Mouse (Mus musculus): ENCODE results near the gene Il11ra1. TPM values are rescaled to one million over a fixed set of nuclear protein-coding genes. Genes with fewer than 3 reads are reported as not detected.
"Not testable (repeated sequence)": the region's sequence is repeated elsewhere in the genome, so short reads cannot be mapped to it uniquely, and the experiment has no call there.

Il11ra1 gene
- total RNA-seq, 2 experiments from 2014 or later = 23.2 to 24.5 TPM

DNA sequence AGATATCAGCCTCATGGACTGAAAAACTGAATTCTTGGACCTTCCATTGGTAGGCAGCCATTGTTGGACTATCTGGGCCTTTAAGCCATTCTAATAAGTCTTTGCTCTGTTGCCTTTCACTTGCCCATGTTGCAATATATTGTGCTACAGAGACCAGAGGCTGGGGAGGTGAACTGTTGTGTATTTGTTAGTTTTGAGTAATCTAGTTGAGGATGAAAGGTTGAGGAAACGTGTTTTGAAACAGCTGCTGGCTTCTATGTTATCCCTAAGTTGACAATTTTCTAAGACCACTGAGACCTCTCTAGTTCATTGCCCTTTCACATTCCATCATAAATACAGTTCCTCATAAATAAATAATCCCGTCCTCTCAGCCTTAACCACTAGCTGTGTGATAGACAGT, 44.3 kb downstream of the Il11ra1 start:
- no peak for DNase-seq (ENCODE audit: low spot score in 2 of 2)

- no peak for DNase-seq (ENCODE audit: low spot score in 2 of 2)
These were observed 45.2 kb downstream of the Il11ra1 start for GRCm38 (mm10) chr4:41745021-41745420.

- DNase-seq (ENCODE audit: low spot score in 2 of 2) = no peak
These were observed 55.1 kb downstream of the Il11ra1 start, which contains the start of gene Galt for GRCm38 (mm10) chr4:41754797-41755337. Gene Galt (plus strand): TSS chr4:41755228.

DNA sequence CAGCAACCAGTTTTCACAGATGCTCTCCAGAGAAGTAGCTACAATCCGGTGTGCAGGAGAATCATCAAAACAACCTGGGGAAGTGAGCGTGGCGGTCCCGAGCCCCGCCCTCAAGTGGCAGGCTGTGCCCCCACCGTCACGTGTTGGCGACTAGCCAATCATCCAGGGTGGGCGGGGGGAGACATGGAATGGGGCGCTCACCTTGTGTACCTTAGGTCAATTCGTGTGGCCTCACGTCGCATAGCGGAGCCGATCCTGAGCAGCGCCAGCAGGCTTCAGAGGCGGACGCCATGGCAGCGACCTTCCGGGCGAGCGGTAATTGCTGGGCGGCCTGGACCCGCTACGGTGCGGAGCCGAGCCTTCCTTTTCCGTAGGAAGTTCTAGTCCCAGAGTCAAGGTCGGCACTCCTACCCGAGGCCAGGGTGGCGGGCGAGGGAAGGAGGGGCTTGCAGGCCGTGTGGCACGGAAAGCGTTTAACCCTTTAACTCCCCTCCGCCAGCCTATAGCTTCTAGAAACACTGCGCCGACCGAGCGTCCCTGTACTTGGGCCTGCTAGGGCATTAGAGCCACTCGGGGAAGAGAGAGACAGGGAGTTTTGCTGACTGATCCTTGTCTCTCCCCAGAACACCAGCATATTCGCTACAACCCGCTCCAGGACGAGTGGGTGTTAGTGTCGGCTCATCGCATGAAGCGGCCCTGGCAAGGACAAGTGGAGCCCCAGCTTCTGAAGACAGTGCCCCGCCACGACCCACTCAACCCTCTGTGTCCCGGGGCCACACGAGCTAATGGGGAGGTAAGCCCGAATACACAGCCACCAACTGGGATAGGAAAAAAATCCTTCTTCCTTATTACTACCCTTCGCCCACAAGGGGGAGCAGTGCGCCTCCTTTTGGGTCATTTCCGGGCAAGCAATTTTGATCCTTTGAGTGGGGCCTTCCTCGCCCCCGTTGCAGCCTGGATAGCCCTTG, 55.8 kb downstream of the Il11ra1 start, which contains the start of gene Sigmar1:
TSS of gene Sigmar1 (minus strand) at position 820 of the 968 bp plus-strand sequence.
- peak; percentile 82 to 86 for DNase-seq (ENCODE audit: low spot score in 2 of 2)

DNA sequence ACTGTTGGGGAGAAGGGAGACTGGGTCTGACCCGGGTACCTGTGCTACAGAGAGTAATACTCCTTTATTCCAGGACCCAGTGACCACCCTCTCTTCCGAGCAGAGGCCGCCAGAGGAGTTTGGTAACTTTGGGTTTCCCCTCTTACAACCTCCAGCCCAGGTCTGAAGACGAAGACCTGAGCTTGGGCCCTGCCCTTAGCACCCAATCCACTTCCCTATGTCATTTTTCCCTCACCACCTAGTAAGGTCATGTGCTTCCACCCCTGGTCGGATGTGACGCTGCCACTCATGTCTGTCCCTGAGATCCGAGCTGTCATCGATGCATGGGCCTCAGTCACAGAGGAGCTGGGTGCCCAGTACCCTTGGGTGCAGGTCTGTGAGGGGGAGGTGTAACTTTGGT, 56.7 kb downstream of the Il11ra1 start:
- DNase-seq (ENCODE audit: low spot score in 2 of 2) = no peak

- DNase-seq (ENCODE audit: low spot score in 2 of 2) = no peak
These were observed 57.5 kb downstream of the Il11ra1 start for GRCm38 (mm10) chr4:41757321-41757720.

DNA sequence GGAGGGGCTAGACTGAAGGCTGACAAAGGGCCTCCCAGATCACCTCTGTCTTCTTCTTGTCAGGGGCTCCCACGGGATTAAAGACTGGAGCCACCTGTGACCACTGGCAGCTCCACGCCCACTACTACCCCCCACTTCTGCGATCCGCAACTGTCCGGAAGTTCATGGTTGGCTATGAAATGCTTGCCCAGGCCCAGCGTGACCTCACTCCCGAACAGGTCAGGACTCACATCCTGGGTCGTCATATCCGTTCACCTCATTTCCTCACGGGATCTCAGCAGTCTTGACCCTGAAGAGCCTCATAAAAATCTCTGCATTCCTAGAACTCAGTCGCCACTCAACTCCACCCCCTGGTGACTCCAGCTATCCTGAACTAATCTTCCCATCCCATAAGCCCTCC, 58.2 kb downstream of the Il11ra1 start:
- DNase-seq (ENCODE audit: low spot score in 2 of 2) = no peak

DNA sequence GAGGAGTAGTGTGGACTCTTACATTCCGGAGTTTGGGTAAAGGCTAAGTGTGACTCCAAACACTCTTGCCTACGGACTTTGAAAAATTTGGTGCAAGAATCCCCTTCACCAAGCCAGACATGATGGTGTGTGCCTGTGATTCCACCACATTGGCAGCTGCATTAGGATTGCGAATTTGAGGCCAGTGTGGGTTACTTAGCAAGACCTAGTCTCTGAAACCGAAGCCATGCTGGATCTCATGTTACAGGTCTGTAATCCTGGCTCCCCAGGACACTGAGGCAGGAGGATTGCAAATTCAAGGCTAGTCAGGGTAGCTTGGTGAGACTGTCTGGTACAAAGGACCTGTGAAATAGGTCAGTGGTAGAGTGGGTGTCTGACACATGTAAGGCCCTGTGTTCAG, 58.9 kb downstream of the Il11ra1 start:
- DNase-seq (ENCODE audit: low spot score in 2 of 2) = no peak

GRCm38 (mm10) chr4:41759206-41759605, 59.4 kb downstream of the Il11ra1 start:
- DNase-seq (ENCODE audit: low spot score in 2 of 2) = peak in 1 of 2 experiments; percentile 44

DNA sequence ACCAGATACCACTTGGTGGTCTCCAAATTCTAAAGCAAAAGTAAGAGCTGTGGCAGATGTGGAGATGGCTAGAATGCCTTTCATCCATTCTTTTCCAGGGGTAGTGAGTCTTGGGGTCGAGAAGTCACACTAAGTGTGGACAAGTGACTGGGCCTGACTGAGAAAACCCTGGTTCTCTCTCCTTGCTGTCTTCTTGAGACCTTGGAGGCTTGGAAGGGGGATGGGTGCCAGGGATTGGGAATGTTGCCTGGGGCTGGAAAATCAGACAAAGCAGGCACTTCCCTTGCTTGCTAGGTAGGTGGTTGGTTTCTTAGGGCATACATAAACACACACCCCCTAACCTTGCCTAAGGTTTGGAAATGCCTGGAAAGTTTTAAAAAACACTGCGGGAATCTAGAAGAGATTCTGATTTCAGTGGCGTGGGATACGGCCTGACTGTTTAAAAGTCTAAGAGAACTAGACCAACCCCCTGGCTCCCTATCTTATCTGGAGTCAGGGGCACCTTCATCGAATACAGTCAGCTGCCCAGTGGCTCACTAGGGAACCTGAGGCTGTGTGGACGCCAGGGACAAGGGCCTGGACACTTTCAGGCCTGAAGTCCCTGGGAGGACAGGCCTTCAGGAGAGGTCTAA, 60.0 kb downstream of the Il11ra1 start:
- DNase-seq (ENCODE audit: low spot score in 2 of 2) = no peak

DNA sequence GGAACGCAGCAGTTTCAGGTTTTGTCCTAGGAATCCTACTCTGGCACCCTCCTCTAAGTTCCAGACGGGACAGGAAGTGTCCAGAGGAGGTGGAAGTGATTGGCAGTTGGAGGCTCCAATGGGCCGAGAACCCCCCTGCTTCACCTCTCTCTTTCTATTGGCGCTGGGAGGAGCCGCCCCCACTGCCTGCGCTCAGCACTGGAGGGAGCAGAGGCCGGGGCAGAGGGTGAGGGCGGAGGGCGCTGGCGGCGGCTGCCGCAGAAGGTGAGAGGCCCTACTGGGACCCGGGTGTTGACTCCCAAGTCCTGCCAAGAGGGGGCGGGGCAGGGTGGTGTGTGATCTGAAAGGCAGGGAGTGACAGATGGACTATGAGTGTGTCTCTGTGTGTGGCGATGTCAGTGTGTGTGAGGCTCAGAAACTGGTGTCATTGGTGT, 60.5 kb downstream of the Il11ra1 start:
- peak; percentile 63 to 74 for DNase-seq (ENCODE audit: low spot score in 2 of 2)

- DNase-seq (ENCODE audit: low spot score in 2 of 2) = no peak
These were observed 61.1 kb downstream of the Il11ra1 start for GRCm38 (mm10) chr4:41760911-41761310.

DNA sequence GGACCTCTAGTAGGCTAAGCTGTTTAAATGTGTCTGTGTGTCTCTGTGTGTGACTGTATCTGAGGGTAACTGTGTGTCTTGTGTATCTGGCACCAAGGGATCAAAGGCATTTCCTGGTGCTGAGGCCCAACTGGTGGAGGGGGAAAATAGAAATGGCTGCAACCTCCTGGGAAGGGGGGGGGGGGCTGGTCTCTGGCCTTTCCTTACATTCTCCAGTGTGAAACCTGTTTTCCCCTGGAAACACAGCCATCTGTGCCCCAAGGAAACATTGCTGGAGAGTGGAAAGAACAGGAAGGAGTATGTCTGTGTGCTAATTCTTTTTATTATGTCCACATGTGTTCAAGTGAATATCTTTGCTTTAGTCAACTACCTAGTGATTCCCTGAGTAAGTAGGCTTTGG, 61.9 kb downstream of the Il11ra1 start:
- DNase-seq (ENCODE audit: low spot score in 2 of 2) = no peak

DNA sequence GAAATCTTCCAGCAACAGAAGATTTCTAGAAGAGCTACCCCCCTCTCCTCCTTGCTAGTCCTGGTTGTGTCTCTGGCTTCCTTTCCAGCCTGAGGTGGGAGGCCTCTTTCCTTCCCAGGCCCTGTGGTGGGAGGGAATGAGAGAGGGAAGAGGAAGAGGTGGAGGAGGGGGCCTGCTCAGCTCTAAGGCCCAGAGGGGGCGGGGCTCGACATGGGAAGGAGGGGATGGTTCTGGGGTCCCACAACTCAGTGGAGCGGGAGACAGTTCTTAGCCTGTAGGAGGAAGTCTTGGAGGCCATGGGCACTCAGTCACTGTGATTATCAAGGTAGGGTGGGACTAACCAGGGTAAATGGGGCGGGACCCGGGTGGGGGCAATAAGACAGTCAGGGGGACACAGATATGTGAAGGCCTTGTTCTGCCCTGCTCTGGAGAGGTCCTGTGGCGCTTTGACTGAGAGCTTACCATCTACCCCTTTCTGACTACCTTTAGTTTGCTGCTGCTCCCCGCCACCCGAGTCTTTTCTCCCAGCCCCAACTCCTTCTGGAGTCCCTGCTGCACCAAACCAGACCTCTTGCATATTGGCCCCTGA, 62.4 kb downstream of the Il11ra1 start:
- peak in 1 of 2 experiments; percentile 33 for DNase-seq (ENCODE audit: low spot score in 2 of 2)

DNA sequence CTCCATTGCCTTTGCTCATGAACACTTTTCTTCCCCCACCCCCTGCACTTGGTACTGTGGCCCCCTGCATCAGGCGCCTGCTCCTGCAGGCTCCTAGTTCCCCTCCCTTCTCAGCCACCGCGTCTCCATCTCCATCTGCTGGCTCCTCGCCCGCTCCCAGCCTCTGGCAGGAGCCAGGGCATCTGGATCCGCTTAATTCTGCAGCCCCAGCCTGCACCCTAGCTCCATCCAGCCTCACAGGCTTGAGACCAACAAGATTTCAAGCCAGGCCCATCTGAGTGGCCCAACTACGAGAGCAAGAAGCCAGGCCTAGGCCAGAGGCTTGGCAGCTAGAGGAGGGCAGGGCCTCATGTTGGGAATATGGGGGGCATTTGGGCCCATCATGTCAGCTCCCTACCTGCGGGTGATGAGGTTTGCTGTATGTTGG, 62.9 kb downstream of the Il11ra1 start:
- peak; percentile 57 to 75 for DNase-seq (ENCODE audit: low spot score in 2 of 2)

GRCm38 (mm10) chr4:41763176-41763575, 63.4 kb downstream of the Il11ra1 start:
- not testable (repeated sequence) for DNase-seq (ENCODE audit: low spot score in 2 of 2)

GRCm38 (mm10) chr4:41767301-41767700, 67.5 kb downstream of the Il11ra1 start:
- DNase-seq (ENCODE audit: low spot score in 2 of 2) = not testable (repeated sequence)

DNA sequence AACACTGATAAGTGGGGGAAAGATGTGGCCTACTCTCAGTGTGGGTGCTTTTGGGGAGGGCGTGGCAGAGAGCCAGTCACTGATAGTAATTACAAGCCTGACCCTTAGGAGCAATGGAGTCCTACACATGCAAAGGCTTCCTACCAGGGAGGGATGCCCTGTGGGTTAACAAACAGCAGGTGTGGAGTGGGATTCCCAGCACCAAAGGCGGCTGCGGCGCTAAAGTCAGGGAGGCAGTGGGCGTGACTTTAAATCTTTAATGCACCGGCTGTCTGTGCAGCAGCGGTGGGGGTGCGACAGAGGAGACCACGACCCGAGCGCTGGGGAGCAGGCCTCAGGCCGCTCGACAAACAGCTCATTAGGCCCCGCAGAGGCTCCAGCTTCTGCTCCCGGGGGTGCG, 73.2 kb downstream of the Il11ra1 start:
- not testable (repeated sequence) for DNase-seq (ENCODE audit: low spot score in 2 of 2)

GRCm38 (mm10) chr4:41773502-41773901, 73.7 kb downstream of the Il11ra1 start:
- DNase-seq (ENCODE audit: low spot score in 2 of 2) = peak in 1 of 2 experiments; percentile 60

DNA sequence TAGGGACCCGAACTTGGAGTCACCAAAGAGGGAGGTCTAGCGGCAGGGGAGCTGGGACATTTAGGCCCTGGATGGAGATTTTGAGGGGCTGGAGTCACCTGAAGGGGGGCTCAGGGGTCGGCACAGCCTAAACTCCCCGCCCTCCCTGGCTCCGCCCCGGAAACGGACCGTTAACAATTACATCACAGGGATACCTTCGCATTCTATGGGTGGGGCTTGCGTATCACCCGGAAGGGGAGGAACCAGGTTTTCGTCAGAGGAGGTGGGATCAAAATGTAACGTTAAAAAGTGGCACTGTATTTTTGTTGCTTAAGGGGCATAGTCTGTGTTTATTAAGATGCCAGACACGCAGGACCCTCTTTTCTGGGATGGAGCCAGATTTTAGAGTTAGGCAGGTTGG, 74.2 kb downstream of the Il11ra1 start, which contains the start of gene Ccl27a:
TSS of gene Ccl27a (minus strand) at position 246 of the 400 bp plus-strand sequence.
- peak; percentile 68 to 76 for DNase-seq (ENCODE audit: low spot score in 2 of 2)

DNA sequence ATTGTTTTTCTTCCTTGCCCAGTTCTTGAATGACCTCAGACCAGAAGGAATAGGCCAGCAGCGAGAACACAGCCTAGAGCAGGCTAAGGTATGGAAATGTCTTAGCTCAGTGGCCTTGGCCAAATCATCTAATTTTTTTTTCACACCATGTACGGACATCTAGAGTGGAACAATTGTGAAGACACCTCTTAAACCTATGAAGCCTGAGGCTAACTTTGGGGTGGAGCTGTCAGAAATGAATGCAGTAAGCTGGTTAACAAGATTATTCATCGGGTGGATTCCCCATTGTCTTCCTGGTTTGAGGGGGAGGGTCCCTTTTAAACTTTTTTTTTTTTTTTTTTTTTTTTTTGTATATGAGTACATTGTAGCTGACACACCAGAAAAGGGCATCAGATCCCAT, 74.7 kb downstream of the Il11ra1 start:
- not testable (repeated sequence) for DNase-seq (ENCODE audit: low spot score in 2 of 2)

All from layer of hippocampus, postnatal 10 days (tissue).